Mouse (Mus musculus) G1E (cell line): ENCODE data around the gene Sorcs2.

Source experiments
- GATA1 ChIP-seq: IDR thresholded peaks from 2 replicates; pipeline ENCODE4 v1.6.1; 2012; ENCODE audit warnings: borderline replicate concordance, low read length, inconsistent platforms, mixed read lengths
- TAL1 ChIP-seq: conservative IDR thresholded peaks from 2 replicates; pipeline ENCODE4 v1.6.1; 2012; ENCODE audit warnings: low read depth, low read length, inconsistent platforms, mixed read lengths

GRCm38 (mm10) chr5:36429551-36429950, 31.6 kb upstream of the Sorcs2 start:
- TF ChIP-seq GATA1 (no peak), TAL1 (no peak)
